Mouse (Mus musculus): Measurements from ENCODE around the gene Haspin.

Gene Haspin

GRCm38 (mm10) chr11:73137591-73138501, at the start of gene Haspin:
Haspin (minus strand) TSS chr11:73138294.
- in situ Hi-C loops (cut with MseI, MboI), result no loop called here

- in situ Hi-C loops (cut with MseI, MboI), result no loop called here
Measured at GRCm38 (mm10) chr11:73187231-73187630, 49.1 kb upstream of the Haspin start.

DNA sequence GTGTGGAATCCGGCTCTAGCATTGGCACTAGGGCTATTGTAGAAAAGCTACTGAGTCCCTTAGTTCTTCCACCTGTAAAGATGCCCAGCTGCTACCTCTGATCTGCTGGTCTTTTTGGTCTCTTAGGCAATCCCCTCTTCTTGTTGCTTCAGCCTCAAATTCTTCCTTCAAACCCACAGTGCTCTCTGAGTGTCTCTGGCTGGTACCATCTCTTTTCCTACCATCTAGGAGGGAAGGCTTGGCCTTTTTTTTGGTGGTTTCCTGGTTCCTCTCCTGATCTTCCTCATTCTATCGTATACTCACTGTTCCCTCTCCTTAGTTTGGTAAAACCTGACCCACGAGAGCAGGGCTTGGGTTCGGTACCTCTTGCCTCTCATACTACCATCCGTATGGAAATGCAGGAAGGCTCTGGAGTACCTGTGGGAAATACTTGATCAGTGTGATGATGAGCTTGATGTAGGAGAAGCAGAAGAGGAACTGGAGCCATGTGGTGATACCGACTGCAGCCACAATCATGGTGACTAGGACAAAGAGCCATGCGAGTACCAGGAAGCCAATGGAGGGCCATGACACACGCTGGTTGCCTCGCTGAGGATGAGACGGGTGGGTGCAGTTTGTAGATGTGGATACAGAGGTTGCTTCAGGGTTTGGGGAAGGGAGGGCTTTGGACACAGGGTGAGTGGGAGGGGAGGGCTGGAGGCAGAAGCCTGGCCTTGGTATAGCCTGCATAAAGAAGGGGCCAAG, 48.0 kb upstream of the Haspin start:
- in situ Hi-C loops (cut with MseI, MboI), result no loop called here

- in situ Hi-C loops (cut with MseI, MboI), result no loop called here
Measured at GRCm38 (mm10) chr11:73177895-73178294, 39.8 kb upstream of the Haspin start.

DNA sequence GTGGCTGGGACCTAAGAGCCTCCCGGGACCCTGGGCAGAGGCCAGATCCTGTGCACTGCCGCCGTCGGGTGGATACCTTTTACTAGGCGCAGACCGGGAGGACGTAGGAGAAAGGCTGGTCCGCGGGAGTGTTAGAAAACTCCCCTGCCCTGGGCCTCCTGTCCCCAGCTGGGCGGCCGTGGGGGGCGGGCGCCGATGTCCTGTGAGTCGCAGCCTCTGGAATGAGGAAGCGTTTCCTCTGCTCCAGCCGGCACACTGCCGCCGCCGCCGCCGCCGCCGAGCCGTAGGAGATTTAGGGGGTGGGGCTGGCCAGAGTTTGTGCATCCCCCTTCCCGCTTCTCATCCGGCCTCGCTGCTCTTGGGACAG, 39.4 kb upstream of the Haspin start:
- in situ Hi-C loops (cut with MseI, MboI), result no loop called here

GRCm38 (mm10) chr11:73176608-73177508, 38.8 kb upstream of the Haspin start, which contains the start of the genes Emc6 and Tax1bp3:
Emc6 (minus strand) TSS chr11:73177037.
Tax1bp3 (plus strand) TSS chr11:73177083.
- in situ Hi-C loops (cut with MseI, MboI), result no loop called here

DNA sequence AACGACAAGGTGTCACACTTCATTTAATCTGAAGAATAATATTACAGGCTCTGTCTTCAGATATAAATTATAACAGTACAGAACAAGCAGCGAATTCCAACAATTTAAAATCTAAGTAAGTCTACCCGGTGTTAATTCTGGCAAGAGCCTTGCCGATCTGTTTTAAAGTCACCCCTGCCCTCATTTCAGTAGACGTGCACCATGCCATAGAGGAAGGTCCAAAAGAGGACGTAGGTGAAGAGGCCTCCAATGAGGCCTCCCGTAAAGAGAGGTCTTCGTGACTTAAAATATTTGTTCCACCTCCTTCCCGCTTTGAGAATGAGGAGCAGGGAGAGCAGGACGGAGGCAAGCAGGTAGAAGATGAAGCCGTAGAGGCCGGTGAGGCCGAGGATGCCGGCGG, 38.1 kb upstream of the Haspin start:
- in situ Hi-C loops (cut with MseI, MboI), result no loop called here

- in situ Hi-C loops (cut with MseI, MboI), result no loop called here
Measured at GRCm38 (mm10) chr11:73175612-73176011, 37.5 kb upstream of the Haspin start.

- in situ Hi-C loops (cut with MseI, MboI), result no loop called here
Measured at GRCm38 (mm10) chr11:73172186-73172585, 34.1 kb upstream of the Haspin start.

GRCm38 (mm10) chr11:73169231-73169630, 31.1 kb upstream of the Haspin start:
- in situ Hi-C loops (cut with MseI, MboI), result no loop called here

DNA sequence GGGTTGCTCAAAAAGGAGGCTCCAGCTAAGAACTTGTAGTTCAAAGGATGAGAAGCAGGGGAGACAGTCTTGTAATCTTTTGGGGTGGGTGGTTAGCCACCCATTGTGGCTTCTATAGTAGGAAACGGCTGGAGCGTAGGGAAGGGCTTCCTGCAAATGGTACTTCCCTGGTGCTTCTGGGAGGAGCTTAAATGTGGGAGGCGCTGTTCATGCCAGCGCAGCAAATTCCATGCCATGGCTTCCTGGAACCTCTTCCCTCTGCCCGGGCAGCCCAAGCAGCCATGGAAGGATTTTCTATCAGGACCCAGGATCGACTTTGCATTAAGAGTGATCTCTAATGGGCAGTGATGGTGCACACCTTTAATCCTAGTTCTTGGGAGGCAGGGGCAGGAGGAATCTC, 30.5 kb upstream of the Haspin start:
- in situ Hi-C loops (cut with MseI, MboI), result no loop called here

DNA sequence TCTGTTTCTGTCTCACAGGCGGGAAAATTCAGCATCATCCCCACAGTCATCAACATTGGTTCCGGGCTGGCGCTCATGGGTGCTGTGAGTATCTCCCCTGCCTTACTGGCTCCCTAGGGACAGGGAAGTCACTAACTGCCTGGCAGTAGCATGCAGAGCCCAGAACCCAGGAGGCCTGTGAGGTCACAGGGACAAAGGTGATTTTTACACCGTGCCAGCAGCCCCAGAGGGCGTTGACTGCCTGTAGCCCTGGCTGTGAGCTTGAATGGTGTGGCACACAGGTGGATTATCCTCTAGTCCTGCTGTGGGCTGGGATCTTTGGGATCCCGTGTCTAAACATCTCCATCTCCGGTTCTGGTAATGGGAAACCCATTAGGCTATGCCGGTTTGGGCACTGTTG, 30.0 kb upstream of the Haspin start:
- in situ Hi-C loops (cut with MseI, MboI), result no loop called here

GRCm38 (mm10) chr11:73162284-73162683, 24.2 kb upstream of the Haspin start:
- in situ Hi-C loops (cut with MseI, MboI), result no loop called here

- in situ Hi-C loops (cut with MseI, MboI), result no loop called here
Measured at GRCm38 (mm10) chr11:73161616-73162015, 23.5 kb upstream of the Haspin start.

DNA sequence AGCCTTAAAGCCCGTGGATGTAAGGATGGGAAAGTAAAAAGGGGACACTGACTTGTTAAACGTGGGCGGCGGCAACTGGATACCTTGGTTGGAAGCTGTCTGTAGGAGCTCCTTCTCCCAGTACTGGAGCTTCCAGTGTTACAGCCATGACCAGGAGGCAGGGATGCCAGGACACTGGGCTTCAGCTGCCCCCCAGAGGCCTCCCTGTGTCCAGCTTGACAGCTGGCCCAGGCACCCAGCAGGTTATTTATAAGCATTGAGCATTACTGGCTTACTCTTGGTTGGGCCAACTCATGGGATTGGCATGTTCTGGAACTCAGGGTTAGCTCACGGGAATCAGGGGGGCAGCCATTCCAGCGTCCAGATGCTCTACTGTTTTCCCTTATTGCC, 22.7 kb upstream of the Haspin start:
- in situ Hi-C loops (cut with MseI, MboI), result no loop called here

- in situ Hi-C loops (cut with MseI, MboI), result no loop called here
Measured at GRCm38 (mm10) chr11:73159957-73160810, 22.1 kb upstream of the Haspin start, which contains the start of gene P2rx5. P2rx5 (plus strand) TSS chr11:73160421.

GRCm38 (mm10) chr11:73155071-73155470, 17.0 kb upstream of the Haspin start:
- in situ Hi-C loops (cut with MseI, MboI), result no loop called here

DNA sequence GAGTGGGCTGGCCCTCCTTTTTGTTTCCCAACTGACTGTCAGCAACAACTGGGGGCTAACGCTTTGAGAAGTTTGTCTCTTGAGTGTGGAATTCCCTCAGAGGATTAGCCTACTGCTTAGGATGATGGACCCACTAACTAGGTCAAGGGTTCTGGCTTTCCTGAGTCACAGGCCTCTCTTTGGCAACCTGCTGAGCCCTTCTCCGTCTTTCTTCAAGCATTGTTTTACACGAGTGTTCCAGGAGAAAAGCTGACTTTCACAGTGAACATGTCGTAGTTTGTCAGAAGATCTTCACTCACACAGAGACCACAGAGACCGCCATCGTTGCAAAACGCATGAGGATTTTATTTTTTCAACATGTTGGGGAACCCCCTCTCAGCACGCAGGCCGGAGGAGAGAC, 10.1 kb upstream of the Haspin start:
- in situ Hi-C loops (cut with MseI, MboI), result no loop called here

DNA sequence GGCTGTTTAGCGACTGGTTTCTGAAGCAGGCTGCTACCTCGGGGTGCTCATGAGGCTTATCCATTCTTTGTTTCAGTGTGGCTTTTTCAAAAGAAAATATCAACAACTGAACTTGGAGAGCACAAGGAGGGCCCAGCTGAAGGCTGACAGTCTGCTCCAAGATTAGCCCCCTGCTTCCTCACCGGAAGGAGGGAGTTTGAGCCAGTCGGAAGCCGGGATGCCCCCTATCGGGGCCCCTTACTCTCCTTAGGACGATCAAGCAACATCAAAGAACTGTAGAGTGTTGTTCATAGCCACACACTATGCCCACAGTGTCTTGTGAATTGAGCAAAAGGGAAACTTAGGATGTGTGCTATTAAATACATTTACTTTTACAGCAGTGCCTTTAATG, 8.9 kb upstream of the Haspin start:
- in situ Hi-C loops (cut with MseI, MboI), result no loop called here

DNA sequence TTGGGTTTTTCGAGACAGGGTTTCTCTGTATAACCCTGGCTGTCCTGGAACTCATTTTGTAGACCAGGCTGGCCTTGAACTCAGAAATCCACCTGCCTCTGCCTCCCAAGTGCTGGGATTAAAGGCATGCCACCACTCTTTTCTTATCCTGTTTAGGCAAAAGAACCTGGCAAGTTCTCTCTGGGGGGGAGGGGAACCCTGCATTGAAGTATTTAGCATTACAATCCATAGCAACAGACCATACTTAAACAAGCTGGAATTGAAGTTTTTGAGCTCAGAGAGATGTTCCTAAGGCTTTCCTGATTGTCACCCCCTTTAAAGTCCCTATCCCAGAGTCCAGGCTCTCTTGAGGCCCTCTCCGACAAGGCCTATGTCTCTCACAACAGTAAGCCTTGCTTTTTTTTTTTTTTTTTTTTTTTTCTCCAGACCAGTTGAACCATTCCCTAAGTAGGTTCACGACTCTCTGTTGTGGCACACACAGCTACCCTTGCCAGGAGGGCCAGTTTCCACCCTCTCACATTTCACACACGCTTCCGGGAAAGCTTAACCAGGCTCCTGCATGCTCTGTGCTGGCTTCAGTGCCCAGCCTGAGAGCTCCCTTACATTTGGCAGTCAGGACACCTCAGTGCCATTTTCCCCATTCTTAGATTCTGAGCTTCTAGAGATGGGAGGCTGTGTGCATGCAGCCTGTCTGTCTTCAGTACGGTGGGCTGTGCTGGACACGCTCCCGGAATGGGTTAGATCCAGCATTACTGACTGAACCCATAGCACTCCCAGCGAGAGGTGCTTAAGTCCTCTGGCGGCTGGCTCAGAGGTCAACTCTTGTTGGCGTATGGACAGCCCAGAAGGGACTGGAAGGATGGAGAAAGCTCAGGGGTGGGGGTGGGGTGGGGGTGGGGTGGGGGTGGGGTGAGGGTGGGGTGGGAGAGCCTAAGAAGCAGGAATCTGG, 8.2 kb upstream of the Haspin start:
- in situ Hi-C loops (cut with MseI, MboI), result no loop called here
